Mouse (Mus musculus) adipocyte (in vitro differentiated cells): Measurements from ENCODE around the gene Nuak1.

Experiments
- DNase-seq: peaks from one replicate; pipeline ENCODE4 v3.0.0-alpha.2; 2016; ENCODE audit warnings: low spot score

Gene Nuak1

GRCm38 (mm10) chr10:84339456-84339855 lies 100.9 kb downstream of the Nuak1 start:
- no peak for DNase-seq

- peak; percentile 72 for DNase-seq
Observed at GRCm38 (mm10) chr10:84338752-84339151, 101.6 kb downstream of the Nuak1 start.

GRCm38 (mm10) chr10:84335441-84335840 lies 105.0 kb downstream of the Nuak1 start:
- peak; percentile 62 for DNase-seq

GRCm38 (mm10) chr10:84329822-84330221 lies 110.6 kb downstream of the Nuak1 start:
- DNase-seq = no peak

- no peak for DNase-seq
Observed at GRCm38 (mm10) chr10:84329336-84329735, 111.1 kb downstream of the Nuak1 start.

GRCm38 (mm10) chr10:84324018-84324417 lies 116.4 kb downstream of the Nuak1 start:
- no peak for DNase-seq
